Mouse (Mus musculus): Measurements from ENCODE around the gene Sfxn5.

GRCm38 (mm10) chr6:85370041-85370440, 36.8 kb upstream of the Sfxn5 start:
- TF ChIP-seq CTCF (IDR thresholded peaks at IDR 0.05; ENCODE audit: borderline replicate concordance, extremely low read depth, insufficient read depth, insufficient read length) = no peak
- no peak for TF ChIP-seq POLR2A (IDR thresholded peaks at IDR 0.05; ENCODE audit: borderline replicate concordance, extremely low read depth, insufficient read depth, insufficient read length, poor library complexity, severe bottlenecking)
